Mouse (Mus musculus): Measurements from ENCODE around the gene Fgb.

- no peak for TF ChIP-seq CTCF (IDR thresholded peaks at IDR 0.05; ENCODE audit: insufficient read depth, low read depth, low read length)
- no peak for TF ChIP-seq POLR2A (IDR thresholded peaks at IDR 0.05; ENCODE audit: insufficient read depth, low read depth, low read length)
Observed at GRCm38 (mm10) chr3:83002191-83002590, 47.5 kb downstream of the Fgb start.

Data from olfactory bulb, adult 2 months (tissue).